Mouse (Mus musculus): Measurements from ENCODE around the gene Gucd1.

- TF ChIP-seq CTCF (IDR thresholded peaks at IDR 0.05; ENCODE audit: borderline replicate concordance, control insufficient read depth, extremely low read depth, insufficient read depth, low read length, poor library complexity) (no peak), POLR2A (IDR thresholded peaks at IDR 0.05; ENCODE audit: control insufficient read depth, extremely low read depth, insufficient read depth, low read length, poor library complexity) (no peak)
Observed at GRCm38 (mm10) chr10:75554090-75554489, 36.3 kb upstream of the Gucd1 start.
